Mouse (Mus musculus): ENCODE results near the gene Tspan18.

Gene Tspan18

GRCm38 (mm10) chr2:93257634-93258033 lies 76.7 kb downstream of the Tspan18 start:
- no peak for DNase-seq

GRCm38 (mm10) chr2:93256735-93257405 lies 77.4 kb downstream of the Tspan18 start:
- DNase-seq: no peak

GRCm38 (mm10) chr2:93252356-93252755 lies 81.9 kb downstream of the Tspan18 start:
- peak; percentile 66 for DNase-seq

DNA sequence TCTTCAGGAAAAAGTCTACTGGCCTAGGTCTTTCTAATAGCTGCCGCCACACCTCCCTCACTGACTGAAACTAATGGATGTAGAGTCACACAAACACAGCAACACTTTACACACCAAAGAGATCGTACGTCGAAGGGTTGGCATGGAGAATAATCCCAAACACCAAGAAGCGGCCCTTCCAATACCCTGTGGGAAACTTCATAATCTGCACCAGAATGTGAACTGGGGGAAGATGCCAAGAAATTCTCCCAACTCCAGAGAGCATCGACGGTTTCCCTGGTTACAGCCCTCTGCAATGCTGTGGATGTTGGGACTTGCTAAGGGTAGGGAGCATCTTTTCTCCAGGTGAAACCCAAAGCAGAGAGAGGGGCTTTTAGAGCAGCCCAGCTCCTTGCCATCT lies 83.7 kb downstream of the Tspan18 start:
- no peak for DNase-seq

- DNase-seq: peak; percentile 66
Observed at GRCm38 (mm10) chr2:93249058-93249457, 85.2 kb downstream of the Tspan18 start.

- no peak for DNase-seq
Observed at GRCm38 (mm10) chr2:93244090-93244443, 90.2 kb downstream of the Tspan18 start.

GRCm38 (mm10) chr2:93243439-93244089 lies 90.7 kb downstream of the Tspan18 start:
- DNase-seq: no peak

GRCm38 (mm10) chr2:93242166-93242565 lies 92.1 kb downstream of the Tspan18 start:
- DNase-seq: no peak

DNA sequence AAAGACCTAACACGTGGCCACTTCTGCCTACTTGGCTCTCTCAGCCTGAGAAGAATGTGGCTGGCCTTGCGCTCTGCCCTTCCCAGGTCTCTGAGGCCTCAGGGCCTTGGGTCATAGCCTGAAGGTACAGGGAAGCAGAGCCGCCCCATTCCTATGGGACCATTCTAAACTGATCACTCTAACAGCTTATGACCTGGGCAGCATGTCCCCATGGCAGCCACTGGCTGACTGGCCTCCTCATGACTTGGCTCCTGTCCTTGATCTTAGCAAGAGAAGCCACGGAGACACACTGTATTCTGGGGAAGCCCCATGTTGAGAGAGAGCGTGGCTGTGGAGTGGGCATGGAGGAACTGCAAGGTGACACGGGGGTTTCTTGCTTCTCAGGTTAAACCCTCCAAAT lies 95.4 kb downstream of the Tspan18 start:
- no peak for DNase-seq

DNA sequence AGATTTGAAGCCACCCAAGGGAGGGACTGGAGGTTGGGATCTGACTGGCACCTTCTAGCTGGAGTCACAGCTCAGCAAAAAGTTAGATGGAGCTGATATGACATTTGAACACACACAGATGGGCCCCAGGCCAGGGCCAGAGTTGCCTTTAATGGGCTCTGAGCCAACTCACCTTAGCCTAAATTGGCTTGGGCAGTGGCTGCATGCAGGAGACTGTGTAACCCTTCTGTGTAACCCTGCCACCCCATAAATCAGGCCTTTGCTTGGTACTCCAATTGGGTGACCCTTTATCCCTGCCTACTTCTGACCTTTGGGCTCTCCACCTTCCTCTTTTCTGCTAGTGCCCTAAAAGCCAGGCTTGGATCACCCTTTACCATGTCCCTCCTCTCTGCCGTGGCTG lies 97.2 kb downstream of the Tspan18 start:
- DNase-seq: no peak

DNA sequence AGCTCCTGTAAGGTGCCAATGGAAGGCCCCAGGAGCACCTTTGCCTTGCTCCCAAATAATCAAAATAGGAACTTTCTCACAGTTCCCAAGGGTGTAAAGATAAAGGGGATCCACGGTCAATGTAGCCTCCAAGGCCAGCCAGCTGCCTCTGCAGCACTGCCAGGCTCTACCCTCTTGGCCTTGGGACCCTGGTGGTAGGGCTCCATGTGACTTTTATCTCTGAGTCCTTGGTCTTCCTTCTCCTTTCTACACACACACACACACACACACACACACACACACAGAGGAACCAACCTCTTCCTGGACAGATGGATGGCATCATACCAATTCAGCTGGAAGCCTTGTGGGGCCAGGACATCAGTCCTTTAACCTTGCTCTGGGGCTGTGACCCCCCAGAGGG lies 102.2 kb downstream of the Tspan18 start:
- DNase-seq: no peak

- DNase-seq: peak; percentile 52
Observed at GRCm38 (mm10) chr2:93228480-93228824, 105.9 kb downstream of the Tspan18 start.

- peak; percentile 89 for DNase-seq
Observed at GRCm38 (mm10) chr2:93227713-93228479, 106.4 kb downstream of the Tspan18 start.

- DNase-seq: peak; percentile 88
Observed at GRCm38 (mm10) chr2:93226606-93227595, 107.4 kb downstream of the Tspan18 start.

DNA sequence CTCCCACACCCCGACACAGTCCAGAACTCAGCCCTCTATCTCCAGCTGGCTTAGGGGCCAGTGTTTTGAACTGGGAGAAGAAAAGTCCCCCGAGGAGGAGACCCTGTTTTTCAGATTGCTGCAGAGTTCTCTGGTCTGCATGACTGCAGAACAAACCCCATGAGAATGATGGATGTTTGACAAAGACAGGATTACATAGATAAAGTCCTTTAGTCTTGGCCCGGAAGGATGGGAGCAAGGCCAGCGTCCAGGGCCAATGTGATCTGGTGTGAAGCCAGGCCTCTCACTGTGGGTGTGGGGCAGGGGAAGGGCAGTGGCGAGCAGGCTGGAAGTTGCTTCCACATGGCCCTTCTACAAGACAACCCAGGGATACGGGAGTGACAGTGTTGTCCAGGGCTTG lies 110.8 kb downstream of the Tspan18 start:
- DNase-seq: no peak

- DNase-seq: peak; percentile 48
Observed at GRCm38 (mm10) chr2:93220447-93220846, 113.9 kb downstream of the Tspan18 start.

GRCm38 (mm10) chr2:93219576-93219975 lies 114.7 kb downstream of the Tspan18 start:
- DNase-seq: no peak

DNA sequence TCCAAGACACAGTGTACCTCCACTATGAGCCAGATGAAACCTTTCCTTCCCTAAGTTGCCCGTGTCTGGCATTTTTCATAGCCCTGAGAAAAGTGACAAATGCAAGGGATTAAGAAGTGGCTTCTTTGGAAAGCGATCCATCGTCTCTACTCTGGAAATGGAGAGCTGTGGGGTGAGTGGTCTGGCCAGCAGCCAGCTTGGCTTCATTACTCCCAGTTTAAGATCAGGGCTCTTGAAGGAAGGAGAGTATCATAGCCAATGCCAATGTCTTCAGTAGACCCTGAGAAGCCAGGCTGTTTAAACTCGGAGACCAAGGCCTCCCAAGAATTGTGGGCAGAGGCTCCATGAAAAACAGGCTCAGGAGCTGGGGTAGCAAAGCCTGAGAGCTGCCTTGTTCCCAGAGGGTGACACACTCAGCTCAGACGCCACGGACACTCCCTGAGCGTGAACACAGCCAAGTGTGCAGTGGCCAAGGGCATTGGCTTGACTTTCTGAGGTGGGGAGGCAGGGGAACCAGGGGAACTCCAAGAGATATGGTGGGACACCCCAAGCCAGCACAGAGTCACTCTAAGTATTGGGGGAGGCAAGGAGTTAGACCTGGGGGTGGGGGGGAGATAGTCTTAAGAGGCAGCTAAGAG lies 115.8 kb downstream of the Tspan18 start:
- no peak for DNase-seq

DNA sequence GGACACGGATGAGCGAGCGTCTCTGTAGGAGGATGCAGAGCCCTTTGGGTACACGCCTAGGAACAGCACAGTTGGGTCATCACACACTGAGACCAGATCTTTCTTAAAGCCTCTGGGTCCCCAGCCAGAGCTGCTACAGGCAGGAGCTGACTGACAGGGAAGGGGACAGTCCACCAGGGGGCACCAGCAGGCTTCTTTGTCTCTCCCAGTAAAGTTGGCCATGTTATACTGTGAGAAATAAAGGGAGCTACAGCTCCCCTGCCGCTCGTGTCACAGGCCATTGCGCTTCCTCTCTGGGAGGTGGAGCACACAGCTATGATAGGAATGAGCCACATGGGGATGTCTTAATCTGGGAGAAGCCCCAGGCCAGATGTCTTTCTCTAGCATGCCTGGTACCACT lies 117.3 kb downstream of the Tspan18 start:
- DNase-seq: peak; percentile 90

DNA sequence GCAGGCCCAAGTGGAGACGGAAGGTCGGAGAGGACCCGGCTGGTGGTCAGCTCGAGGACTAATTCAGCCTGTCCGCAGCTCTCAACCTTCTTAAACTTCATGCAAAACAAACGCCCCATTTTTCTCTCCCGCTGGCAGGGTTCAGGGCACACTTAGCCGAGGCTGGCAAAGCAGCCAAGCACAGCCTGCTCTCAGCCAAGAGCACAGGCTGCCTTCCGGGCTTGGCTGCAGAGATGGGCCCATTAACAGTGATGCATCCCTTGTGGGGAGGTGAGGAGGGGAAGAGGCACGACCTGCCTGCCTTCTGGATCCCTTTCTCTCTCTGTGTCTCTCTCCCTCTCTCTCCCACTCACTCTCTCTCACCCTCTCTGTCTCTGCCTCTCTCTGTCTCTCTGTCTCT lies 118.5 kb downstream of the Tspan18 start:
- DNase-seq: no peak

DNA sequence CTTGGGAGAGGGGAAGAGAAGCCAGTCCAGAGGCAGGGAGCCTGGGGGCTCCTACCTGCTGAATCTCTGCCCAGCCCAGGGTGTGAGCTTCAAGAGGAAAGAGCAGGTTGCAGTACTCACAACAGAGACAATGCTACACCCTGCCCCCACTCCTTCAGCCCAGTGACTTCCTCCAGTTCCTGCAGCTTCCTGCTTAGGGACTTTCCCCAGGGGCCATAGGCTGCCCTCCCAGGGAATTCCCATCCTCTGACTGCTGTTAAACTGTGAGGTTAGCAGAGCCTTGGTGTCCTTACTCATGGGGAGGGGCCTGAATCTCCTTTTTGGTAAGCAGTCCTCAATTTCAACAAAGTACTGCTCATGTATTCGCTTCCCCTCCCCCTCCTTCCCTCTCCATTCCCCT lies 120.1 kb downstream of the Tspan18 start:
- DNase-seq: no peak

- DNase-seq: no peak
Observed at GRCm38 (mm10) chr2:93212865-93213264, 121.4 kb downstream of the Tspan18 start.
